Mouse (Mus musculus) frontal cortex, adult (tissue): ENCODE data around the gene Pnmal1.
"Not testable (repeated sequence)": the region's sequence is repeated elsewhere in the genome, so short reads cannot be mapped to it uniquely, and the experiment has no call there.

ENCODE experiments used
- ATAC-seq: cut with Nextera tagmentation; 2 replicates; pipeline ENCODE4 v1.9.2; 2017; ENCODE audit warnings: mild to moderate bottlenecking, moderate library complexity, mixed read lengths; ENCODE audit not compliant: low TSS enrichment

Pnmal1 gene

DNA sequence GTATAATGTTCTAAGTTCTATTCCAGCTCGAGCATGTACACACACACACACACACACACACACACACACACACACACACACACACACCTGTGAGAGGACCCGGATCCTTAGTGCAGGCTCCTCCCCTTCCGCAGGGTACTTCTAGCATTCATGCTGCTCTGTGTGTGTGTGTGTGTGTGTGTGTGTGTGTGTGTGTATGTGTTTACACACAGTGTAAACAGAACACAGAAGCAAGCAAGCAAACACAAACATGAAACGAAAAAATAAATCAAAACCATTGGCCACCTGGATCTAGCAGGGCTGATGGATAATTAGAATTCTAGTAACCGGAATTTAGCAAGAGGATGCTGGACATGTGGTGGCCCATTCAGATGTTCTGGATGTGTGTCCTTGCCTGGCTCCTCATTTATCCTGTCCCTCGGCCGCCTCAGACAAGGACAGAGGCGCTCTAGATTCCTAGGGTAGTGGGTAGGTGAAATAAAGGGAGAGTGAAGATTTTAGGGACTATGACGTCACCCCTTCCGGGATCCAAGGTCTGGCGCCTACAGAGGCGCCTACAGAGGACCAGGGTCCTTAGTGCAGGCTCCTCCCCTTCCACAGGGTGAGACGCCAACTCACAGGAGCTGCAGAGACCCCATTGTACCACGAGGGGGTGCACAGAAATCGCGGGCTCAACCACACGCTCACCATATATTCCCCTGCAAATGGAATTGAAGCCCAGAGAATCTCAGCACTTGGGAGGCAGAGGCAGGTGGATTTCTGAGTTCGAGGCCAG is 8.4 kb upstream of the Pnmal1 start:
- peak; percentile 44 for ATAC-seq

DNA sequence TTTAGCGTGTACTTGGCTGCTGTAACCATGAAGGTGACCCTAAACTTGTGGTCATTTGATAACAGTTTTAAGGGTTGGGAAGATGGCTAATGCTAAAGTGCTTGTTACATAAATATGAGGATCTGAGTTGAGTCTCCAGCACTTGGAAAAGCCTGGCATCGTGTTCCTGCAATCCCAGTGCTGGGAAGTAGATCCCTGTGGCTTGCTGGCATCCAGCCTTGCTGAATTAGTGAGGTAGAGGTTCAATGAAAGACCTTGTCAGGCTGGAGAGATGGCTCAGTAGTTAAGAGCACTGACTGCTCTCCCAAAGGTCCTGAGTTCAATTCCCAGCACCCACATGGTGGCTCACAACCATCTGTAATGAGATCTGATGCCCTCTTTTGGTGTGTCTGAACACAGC is 5.7 kb upstream of the Pnmal1 start:
- ATAC-seq, result not testable (repeated sequence)

GRCm38 (mm10) chr7:16955712-16956111 is 3.8 kb upstream of the Pnmal1 start:
- ATAC-seq, result no peak

GRCm38 (mm10) chr7:16956410-16957265 is 2.8 kb upstream of the Pnmal1 start:
- ATAC-seq, result peak; percentile 81

GRCm38 (mm10) chr7:16961678-16962077 is 2.2 kb downstream of the Pnmal1 start:
- no peak for ATAC-seq

- no peak for ATAC-seq
Observed at GRCm38 (mm10) chr7:16968414-16968813, 8.9 kb downstream of the Pnmal1 start.

DNA sequence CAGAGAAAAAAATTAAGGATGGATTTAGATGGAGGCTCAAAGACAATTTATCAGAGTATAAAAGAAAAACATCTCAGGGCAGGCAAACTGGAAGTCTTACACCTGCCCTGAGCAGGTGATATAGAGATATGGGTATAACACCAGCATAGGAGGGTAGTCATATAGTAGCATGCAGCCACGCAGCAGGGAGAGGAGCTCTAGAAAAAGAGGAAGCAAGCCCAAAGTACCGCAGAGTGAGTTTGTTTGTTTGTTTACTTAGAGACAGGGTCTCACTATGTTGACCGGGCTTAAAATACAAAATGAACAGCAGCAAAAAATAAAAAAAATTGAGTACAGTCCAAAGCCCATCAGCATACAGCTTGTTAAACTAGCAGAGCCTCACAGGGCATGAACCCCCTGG is 11.7 kb downstream of the Pnmal1 start:
- no peak for ATAC-seq

GRCm38 (mm10) chr7:16974018-16974417 is 14.5 kb downstream of the Pnmal1 start:
- peak; percentile 69 for ATAC-seq

- ATAC-seq, result no peak
Observed at GRCm38 (mm10) chr7:16976298-16976697, 16.8 kb downstream of the Pnmal1 start.

DNA sequence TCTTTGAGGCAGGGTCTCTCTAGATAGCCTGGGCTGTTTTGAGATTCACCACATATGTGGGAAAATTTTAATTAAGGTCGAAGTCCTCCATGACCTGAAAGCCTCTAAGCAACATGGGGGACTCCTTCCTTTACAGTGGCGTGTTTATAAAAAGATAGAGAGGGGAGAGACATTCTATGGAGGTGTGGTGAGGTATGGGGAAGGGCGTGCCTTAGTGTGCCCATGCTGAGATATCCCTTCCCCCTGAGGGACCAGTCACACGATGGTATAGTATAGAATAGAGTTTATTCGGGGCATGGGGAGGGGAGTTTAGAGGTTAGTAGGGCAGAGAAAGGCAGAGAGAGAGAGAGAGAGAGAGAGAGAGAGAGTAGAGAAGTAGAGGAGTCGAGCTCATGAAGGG is 18.7 kb downstream of the Pnmal1 start:
- no peak for ATAC-seq

DNA sequence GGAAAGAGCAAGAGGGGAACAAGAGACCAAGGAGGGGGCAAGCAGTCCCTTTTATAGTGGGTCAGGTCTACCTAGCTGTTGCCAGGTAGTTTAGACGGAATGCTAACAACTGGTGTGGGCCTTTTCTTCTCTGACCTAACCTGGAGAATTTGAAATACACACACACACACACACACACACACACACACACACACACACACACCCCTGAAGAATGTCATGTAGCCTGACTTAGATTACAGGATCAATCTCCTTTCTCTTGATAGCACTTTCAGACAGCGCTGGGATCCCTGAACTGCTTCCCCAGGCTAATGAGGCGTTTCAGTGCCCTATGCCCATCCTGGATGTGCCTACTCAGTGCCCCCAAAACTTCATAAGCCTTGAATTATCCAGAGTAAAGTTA is 19.1 kb downstream of the Pnmal1 start:
- no peak for ATAC-seq

DNA sequence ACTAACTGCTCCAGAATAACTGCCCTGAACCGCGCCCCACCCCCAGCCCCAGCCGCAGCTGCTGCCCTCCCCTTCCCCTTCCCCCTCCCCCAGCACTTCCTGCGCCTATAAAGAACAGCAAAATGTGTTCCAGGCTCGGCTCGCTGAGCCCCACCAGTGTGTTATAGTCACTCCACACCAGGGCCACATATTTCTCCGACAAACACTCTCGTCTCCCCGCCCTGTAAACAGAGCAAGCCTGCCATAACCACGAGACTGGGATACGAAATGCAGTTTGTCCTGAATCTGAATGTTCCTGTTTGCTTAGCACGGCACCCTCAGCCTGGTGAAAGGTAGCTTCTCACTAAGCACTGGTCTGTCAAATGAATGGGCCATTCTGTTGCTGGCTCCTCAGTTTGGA is 20.9 kb downstream of the Pnmal1 start:
- peak; percentile 31; the same call in 1 of the 2 replicates for ATAC-seq

- peak; percentile 79 for ATAC-seq
Observed at GRCm38 (mm10) chr7:16982859-16983568, 23.5 kb downstream of the Pnmal1 start, which contains the start of gene Gm42372. Gene Gm42372, plus strand, starts transcription at chr7:16983086.

DNA sequence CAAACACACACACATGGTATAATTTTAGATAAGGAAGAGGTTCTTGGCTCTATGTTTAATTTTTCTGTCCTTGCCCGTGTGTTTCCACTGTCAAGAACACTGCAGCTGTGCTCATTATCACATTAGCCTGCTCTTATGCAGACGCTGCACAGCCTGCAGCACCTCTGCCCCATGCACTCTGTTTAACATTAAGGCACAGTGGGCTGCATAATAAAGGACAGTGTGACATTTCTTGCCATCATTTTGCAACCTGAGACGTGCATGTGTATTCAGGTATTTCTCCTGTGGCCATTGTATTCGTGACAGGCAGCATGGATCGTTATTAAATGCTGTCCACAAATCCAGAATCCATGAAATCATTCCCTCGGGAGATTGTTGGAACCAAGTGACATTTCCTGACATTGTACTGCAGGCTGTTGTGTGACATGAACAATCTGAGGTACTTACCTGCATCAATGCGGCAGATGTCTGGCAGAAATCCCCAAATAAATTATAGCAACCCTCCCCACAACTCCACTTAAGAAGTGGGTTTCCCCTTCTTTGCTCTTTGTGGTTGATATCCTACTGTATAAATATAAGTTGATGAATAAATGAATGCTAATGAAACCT is 28.2 kb downstream of the Pnmal1 start:
- no peak for ATAC-seq

DNA sequence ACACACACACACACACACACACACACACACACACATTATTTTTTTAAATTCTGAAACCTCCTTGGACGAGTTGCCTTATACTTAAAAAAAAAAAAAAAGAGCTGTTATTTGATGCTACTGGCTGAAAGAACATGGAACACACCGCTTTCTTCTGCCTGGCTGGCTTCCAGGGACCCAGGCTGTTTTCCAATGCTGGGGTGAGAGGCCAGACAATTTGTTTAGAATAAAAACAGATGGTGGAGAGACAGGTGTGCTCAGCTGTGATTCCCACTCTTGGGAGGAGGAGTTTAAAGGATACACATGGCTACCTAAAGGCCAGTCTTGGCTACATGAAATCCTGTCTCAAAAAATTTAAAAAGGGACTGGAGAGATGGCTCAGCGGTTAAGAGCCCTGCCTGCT is 28.9 kb downstream of the Pnmal1 start:
- no peak for ATAC-seq

DNA sequence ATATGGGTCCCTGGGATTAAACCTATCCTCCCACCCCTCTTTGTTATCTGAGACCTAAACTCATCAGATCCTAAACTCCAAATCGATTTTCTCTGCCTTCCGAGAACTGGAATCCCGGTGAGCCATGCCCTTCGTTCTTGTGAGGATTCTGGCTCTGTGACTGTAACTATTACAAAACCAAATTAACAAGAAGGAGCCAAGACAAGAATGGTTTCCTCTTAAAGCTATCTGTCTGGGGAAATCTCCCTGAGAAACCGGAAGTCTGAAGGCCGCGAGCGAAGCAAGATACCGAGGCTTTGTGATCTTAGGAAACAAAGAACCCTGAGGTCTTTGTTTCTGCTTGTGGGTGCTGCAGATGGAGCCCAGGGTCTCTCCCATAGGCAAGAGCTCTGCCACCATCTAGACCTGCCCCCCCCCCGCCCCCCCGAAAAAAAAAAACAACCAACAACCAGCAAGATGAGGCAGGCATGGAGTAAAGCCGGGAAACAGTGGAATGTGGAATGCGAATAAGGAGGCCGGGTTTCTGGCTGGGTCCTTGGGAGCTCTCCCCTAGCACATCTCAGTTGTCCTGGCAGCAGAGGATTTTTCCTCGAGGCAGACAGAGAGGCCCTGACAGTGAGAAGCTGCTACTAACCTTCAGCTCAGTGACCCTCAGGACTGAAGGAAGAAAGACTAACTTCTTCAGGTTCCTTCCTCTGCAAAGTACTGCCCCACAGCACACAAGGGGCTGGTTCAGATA is 30.7 kb downstream of the Pnmal1 start:
- ATAC-seq, result no peak

- no peak for ATAC-seq
Observed at GRCm38 (mm10) chr7:16991681-16992450, 32.4 kb downstream of the Pnmal1 start.

GRCm38 (mm10) chr7:16992451-16992807 is 33.0 kb downstream of the Pnmal1 start, which contains the start of gene Ccdc8:
Gene Ccdc8, plus strand, starts transcription at chr7:16992708.
- ATAC-seq, result no peak

- ATAC-seq, result peak; percentile 59
Observed at GRCm38 (mm10) chr7:16993651-16994399, 34.3 kb downstream of the Pnmal1 start.

- no peak for ATAC-seq
Observed at GRCm38 (mm10) chr7:16994400-16994799, 34.9 kb downstream of the Pnmal1 start.
